ENCODE assay signal across 17 mouse cellular contexts in the genomic region with DNA sequence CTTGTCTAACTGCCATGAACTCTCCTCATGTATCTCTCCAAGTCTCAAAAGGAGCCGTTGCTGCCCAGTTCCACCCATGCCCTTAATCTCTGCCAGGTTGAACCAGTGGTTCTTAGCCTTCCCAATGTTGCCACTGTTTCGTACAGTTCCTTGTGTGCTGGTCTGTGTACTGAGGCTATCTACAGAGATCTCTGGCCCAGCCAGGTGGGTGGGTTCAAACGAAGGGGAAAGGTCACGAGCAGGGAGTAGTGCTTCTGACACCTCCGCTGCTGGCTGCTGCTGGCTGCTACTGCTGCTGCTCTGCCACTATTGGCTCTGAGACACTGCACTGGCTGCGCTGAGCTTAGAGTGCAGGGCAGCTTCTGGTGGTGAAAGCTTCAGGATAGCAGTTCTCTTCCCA.
DNase-seq lines count a peak whose midpoint lies in the region; ATAC-seq and TF ChIP-seq lines count a peak whose summit lies in the region.
"Had no signal": no experiment of that assay in that cellular context is flagged by ENCODE, and none has a peak within 500 bp of the region (broad histone marks: within the 10 kb centered on the region; RNA-seq: fewer than 3 reads in every experiment).

No protein-coding gene starts in this region.

- no peaks in the 10 kb centered on the region for H3K9me3 ChIP-seq in forebrain, embryonic 10.5 days
- H3K9me3 ChIP-seq in forebrain, postnatal 0 days (ENCODE audit: low read length) = no peaks in the 10 kb centered on the region
- no peaks in the 10 kb centered on the region for H3K9me3 ChIP-seq in liver, embryonic 11.5 days (ENCODE audit: control insufficient read depth, low read length)
- H3K9me3 ChIP-seq: embryonic facial prominence, embryonic 15.5 days; hindbrain, embryonic 12.5 days; limb, embryonic 10.5 days; midbrain, embryonic 10.5 days had no signal

- peaks cover 24% of the 10 kb centered on the region for H3K4me1 ChIP-seq in forebrain, embryonic 10.5 days
- no peaks in the 10 kb centered on the region for H3K4me1 ChIP-seq in forebrain, postnatal 0 days (ENCODE audit: insufficient read depth)
- no peaks in the 10 kb centered on the region for H3K4me1 ChIP-seq in liver, adult 2 months (ENCODE audit: control insufficient read depth, insufficient read depth, low read length)
- no peaks in the 10 kb centered on the region for H3K4me1 ChIP-seq in liver, embryonic 11.5 days (replicated peaks; ENCODE audit: control insufficient read depth, insufficient read depth, low read length)

- no peaks in the 10 kb centered on the region for H3K27me3 ChIP-seq in forebrain, embryonic 10.5 days (ENCODE audit: poor library complexity, severe bottlenecking)
- no peaks in the 10 kb centered on the region for H3K27me3 ChIP-seq in forebrain, postnatal 0 days (ENCODE audit: insufficient read depth, low read length)
- no peaks in the 10 kb centered on the region for H3K27me3 ChIP-seq in liver, adult 2 months (ENCODE audit: control insufficient read depth, insufficient read depth, low read length)
- H3K27me3 ChIP-seq in liver, embryonic 11.5 days (replicated peaks; ENCODE audit: control insufficient read depth, insufficient read depth, low read length) = no peaks in the 10 kb centered on the region
- H3K27me3 ChIP-seq: embryonic facial prominence, embryonic 15.5 days; hindbrain, embryonic 12.5 days; kidney, embryonic 15.5 days had no signal

- no peak for ATAC-seq in forebrain, postnatal 0 days
- no peak for ATAC-seq in liver, embryonic 11.5 days (replicated peaks; ENCODE audit: low FRiP score)
- ATAC-seq: inflammation-experienced regulatory T-cells, adult 6 months had no signal

- H3K4me3 ChIP-seq in forebrain, embryonic 10.5 days = no peak overlapping the region
- no peak overlapping the region for H3K4me3 ChIP-seq in forebrain, postnatal 0 days (ENCODE audit: low read depth, low read length)
- no peak overlapping the region for H3K4me3 ChIP-seq in liver, adult 2 months (ENCODE audit: insufficient read depth, low read depth, low read length)
- H3K4me3 ChIP-seq in liver, embryonic 11.5 days (ENCODE audit: low read depth, low read length) = no peak overlapping the region
- H3K4me3 ChIP-seq: embryonic facial prominence, embryonic 15.5 days; hindbrain, embryonic 12.5 days; kidney, embryonic 15.5 days; limb, embryonic 10.5 days; midbrain, embryonic 10.5 days had no signal

- no peak for TF ChIP-seq CTCF in forebrain, postnatal 0 days (IDR thresholded peaks at IDR 0.05; ENCODE audit: low read depth)
- no peak for TF ChIP-seq CTCF in liver, adult 2 months (IDR thresholded peaks at IDR 0.05; ENCODE audit: low read depth, low read length)

- no peaks in the 10 kb centered on the region for H3K36me3 ChIP-seq in forebrain, embryonic 10.5 days (replicated peaks)
- no peaks in the 10 kb centered on the region for H3K36me3 ChIP-seq in forebrain, postnatal 0 days (ENCODE audit: insufficient read depth)
- H3K36me3 ChIP-seq in liver, adult 2 months (ENCODE audit: control insufficient read depth, insufficient read depth, low read length) = no peaks in the 10 kb centered on the region
- H3K36me3 ChIP-seq in liver, embryonic 11.5 days (ENCODE audit: control insufficient read depth, insufficient read depth, low read length) = no peaks in the 10 kb centered on the region
- H3K36me3 ChIP-seq: embryonic facial prominence, embryonic 15.5 days; hindbrain, embryonic 12.5 days; kidney, embryonic 15.5 days; limb, embryonic 10.5 days; midbrain, embryonic 10.5 days had no signal

- H3K4me2 ChIP-seq in forebrain, postnatal 0 days (ENCODE audit: low read depth) = no peak overlapping the region
- H3K4me2 ChIP-seq in liver, embryonic 11.5 days = no peak overlapping the region
- H3K4me2 ChIP-seq: embryonic facial prominence, embryonic 15.5 days; hindbrain, embryonic 12.5 days; kidney, embryonic 15.5 days had no signal

- WGBS in forebrain, embryonic 10.5 days = 77% methylated on average over 6 of the region's 6 CpGs
- WGBS in forebrain, postnatal 0 days = 84% methylated on average over 6 of the region's 6 CpGs
- WGBS in liver, adult 2 months = 29% methylated on average over 6 of the region's 6 CpGs
- WGBS in liver, embryonic 11.5 days = 63% methylated on average over 6 of the region's 6 CpGs

- DNase-seq in forebrain, embryonic 10.5 days (ENCODE audit: extremely low spot score, low spot score) = no peak
- no peak for DNase-seq in forebrain, postnatal 0 days
- DNase-seq in liver, adult 2 months (ENCODE audit: extremely low read depth, low read depth, low spot score) = peak; percentile 6
- DNase-seq in liver, embryonic 11.5 days (ENCODE audit: low spot score) = no peak
- DNase-seq in urinary bladder, postnatal 25 days (ENCODE audit: low spot score) = peak; percentile 27
- DNase-seq in urinary bladder, adult 2 months (ENCODE audit: low spot score) = no peak
- DNase-seq in layer of hippocampus, adult 8-10 months (ENCODE audit: low spot score in 2 of 2) = no peak
- no peak for DNase-seq in thymus, postnatal 10 days (ENCODE audit: low spot score in 2 of 2)
- DNase-seq: cerebellum, postnatal 10 days; embryo, embryonic 11 days; right cerebral cortex, postnatal 14 days had no signal

- H3K79me2 ChIP-seq in liver, adult 2 months (ENCODE audit: control insufficient read depth, insufficient read depth, low read length) = no peaks in the 10 kb centered on the region

- H3K9ac ChIP-seq in forebrain, postnatal 0 days = no peak overlapping the region
- H3K9ac ChIP-seq in liver, adult 2 months (ENCODE audit: low read depth, low read length) = no peak overlapping the region
- H3K9ac ChIP-seq in liver, embryonic 11.5 days (ENCODE audit: low read depth, low read length) = no peak overlapping the region
- H3K9ac ChIP-seq: embryonic facial prominence, embryonic 15.5 days; hindbrain, embryonic 12.5 days; kidney, embryonic 15.5 days had no signal

- TF ChIP-seq POLR2A in liver, adult 2 months (IDR thresholded peaks at IDR 0.05; ENCODE audit: extremely low read depth, insufficient read depth, low read length) = no peak

- H3K27ac ChIP-seq in forebrain, embryonic 10.5 days = 0 out of 2 replicates have a peak overlapping the region, but pooled peaks have one; percentile 44
- H3K27ac ChIP-seq in forebrain, postnatal 0 days (ENCODE audit: low read depth, low read length) = no peak overlapping the region
- no peak overlapping the region for H3K27ac ChIP-seq in liver, adult 2 months (replicated peaks; ENCODE audit: insufficient read depth, low read depth, low read length)
- no peak overlapping the region for H3K27ac ChIP-seq in liver, embryonic 11.5 days (ENCODE audit: low read depth, low read length)
- H3K27ac ChIP-seq: embryonic facial prominence, embryonic 15.5 days; hindbrain, embryonic 12.5 days; kidney, embryonic 15.5 days; limb, embryonic 10.5 days; midbrain, embryonic 10.5 days had no signal

Comparison
In these comparisons a context has a peak if more than half of its experiments do, and no peak if none do; other contexts are left out.
1. DNase-seq: peak in liver, adult 2 months (single experiment) and urinary bladder, postnatal 25 days (single experiment); none in forebrain, embryonic 10.5 days (single experiment), forebrain, postnatal 0 days (single experiment), liver, embryonic 11.5 days (single experiment), urinary bladder, adult 2 months (single experiment), layer of hippocampus, adult 8-10 months (0 of 2) and thymus, postnatal 10 days (0 of 2).